Mouse (Mus musculus): ENCODE measurements around the gene Tmem104. TPM values are rescaled to one million over a fixed set of nuclear protein-coding genes. Genes with fewer than 3 reads are reported as not detected.

Tmem104 gene
- total and polyA plus RNA-seq, 2 experiments = 5.3 to 8.7 TPM

DNA sequence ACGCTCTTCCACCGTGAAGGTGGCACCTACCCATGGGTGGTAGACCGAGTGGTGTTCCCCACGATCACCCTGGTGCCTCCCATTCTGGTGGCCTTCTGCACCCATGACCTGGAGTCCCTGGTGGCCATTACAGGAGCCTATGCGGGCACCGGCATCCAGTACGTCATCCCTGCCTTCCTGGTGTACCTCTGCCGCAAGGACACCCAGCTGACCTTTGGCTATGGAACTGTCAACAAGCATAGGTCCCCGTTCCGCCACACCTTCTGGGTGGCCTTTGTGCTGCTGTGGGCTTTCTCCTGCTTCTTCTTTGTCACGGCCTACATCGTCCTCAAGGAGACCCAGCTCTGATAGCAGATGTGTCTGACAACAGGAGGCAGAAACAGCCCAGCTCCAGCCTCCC is 56.5 kb downstream of the Tmem104 start:
- no peaks in the 10 kb centered on the region for H3K79me2 ChIP-seq (ENCODE audit: control insufficient read depth, insufficient read depth, low read length)
- TF ChIP-seq POLR2A (IDR thresholded peaks at IDR 0.05; ENCODE audit: extremely low read depth, insufficient read depth, low read length) (no peak), CTCF (IDR thresholded peaks at IDR 0.05; ENCODE audit: low read depth, low read length) (0 out of 2 replicates have a peak, but pooled peaks have one; percentile 10)
- peak overlapping the region; percentile 33 for H3K9ac ChIP-seq (ENCODE audit: low read depth, low read length)
- DNase-seq (ENCODE audit: extremely low read depth, low read depth, low spot score) = peak; percentile 88
- no peaks in the 10 kb centered on the region for H3K36me3 ChIP-seq (ENCODE audit: control insufficient read depth, insufficient read depth, low read length)
- H3K4me3 ChIP-seq (ENCODE audit: insufficient read depth, low read depth, low read length) = no peak overlapping the region
- H3K4me1 ChIP-seq (ENCODE audit: control insufficient read depth, insufficient read depth, low read length) = peaks cover 15% of the 10 kb centered on the region
- WGBS = 37% methylated on average over 12 of the region's 12 CpGs
- H3K27ac ChIP-seq (replicated peaks; ENCODE audit: insufficient read depth, low read depth, low read length) = peak overlapping the region; percentile 81
- H3K27me3 ChIP-seq (ENCODE audit: control insufficient read depth, insufficient read depth, low read length) = no peaks in the 10 kb centered on the region

DNA sequence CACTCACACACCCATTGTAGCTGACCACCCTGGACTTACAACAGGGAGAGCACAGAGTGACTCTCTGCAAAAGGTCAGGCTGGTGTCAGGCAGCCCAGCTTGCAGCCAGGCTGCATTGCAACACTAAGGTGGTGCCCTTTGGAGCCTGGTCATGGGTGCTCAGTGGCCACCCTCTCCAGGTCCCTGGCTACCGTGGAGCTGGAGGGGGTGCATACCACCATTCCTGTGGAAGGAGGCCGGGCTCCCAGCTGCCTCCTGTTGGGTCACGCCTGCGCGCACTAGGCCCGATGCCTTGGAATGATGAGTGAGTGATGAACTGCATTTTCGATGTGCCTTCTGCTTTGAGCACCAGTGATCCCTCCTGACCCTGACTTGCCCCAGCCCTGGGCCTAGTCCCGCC is 57.6 kb downstream of the Tmem104 start:
- 47% methylated on average over 8 of the region's 8 CpGs for WGBS

DNA sequence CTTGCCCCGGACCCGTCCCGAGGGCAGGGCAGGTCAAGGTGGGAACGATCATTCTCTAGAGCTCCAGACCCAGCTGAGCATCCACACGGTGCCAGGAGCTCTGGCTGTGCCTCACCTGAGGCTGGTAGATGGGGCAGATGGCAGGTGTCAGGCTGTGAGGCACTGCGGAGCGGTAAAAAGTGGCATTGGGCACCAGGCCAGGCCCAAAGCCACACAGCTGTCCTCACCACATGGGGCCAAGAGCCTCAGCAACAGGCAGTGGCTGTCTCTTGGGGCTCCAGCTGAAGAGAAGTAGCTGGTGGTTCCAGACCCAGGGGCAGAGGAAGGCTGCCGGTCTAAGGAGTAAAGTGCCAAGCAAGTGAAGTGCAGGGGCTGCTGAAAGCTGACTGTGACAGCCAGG is 59.1 kb downstream of the Tmem104 start:
- Histone ChIP-seq H3K36me3 (ENCODE audit: control insufficient read depth, insufficient read depth, low read length) (no peaks in the 10 kb centered on the region), H3K4me3 (ENCODE audit: insufficient read depth, low read depth, low read length) (no peak overlapping the region), H3K79me2 (ENCODE audit: control insufficient read depth, insufficient read depth, low read length) (no peaks in the 10 kb centered on the region), H3K4me1 (ENCODE audit: control insufficient read depth, insufficient read depth, low read length) (peaks cover 20% of the 10 kb centered on the region), H3K27ac (replicated peaks; ENCODE audit: insufficient read depth, low read depth, low read length) (no peak overlapping the region), H3K27me3 (ENCODE audit: control insufficient read depth, insufficient read depth, low read length) (peaks cover 14% of the 10 kb centered on the region), H3K9ac (ENCODE audit: low read depth, low read length) (no peak overlapping the region)
- no peak for DNase-seq (ENCODE audit: extremely low read depth, low read depth, low spot score)
- no peak for TF ChIP-seq POLR2A (IDR thresholded peaks at IDR 0.05; ENCODE audit: extremely low read depth, insufficient read depth, low read length)
- no peak for TF ChIP-seq CTCF (IDR thresholded peaks at IDR 0.05; ENCODE audit: low read depth, low read length)
- 79% methylated on average over 8 of the region's 8 CpGs for WGBS

More for the DNA sequence above, 57.6 kb downstream of the Tmem104 start:
- peak; percentile 91 for DNase-seq (ENCODE audit: extremely low read depth, low read depth, low spot score)
- no peak overlapping the region for H3K4me3 ChIP-seq (ENCODE audit: insufficient read depth, low read depth, low read length)
- no peak for TF ChIP-seq POLR2A (IDR thresholded peaks at IDR 0.05; ENCODE audit: extremely low read depth, insufficient read depth, low read length)
- TF ChIP-seq CTCF (IDR thresholded peaks at IDR 0.05; ENCODE audit: low read depth, low read length) = no peak
- H3K27ac ChIP-seq (replicated peaks; ENCODE audit: insufficient read depth, low read depth, low read length) = peak overlapping the region; percentile 81
- H3K4me1 ChIP-seq (ENCODE audit: control insufficient read depth, insufficient read depth, low read length) = peaks cover 19% of the 10 kb centered on the region
- H3K9ac ChIP-seq (ENCODE audit: low read depth, low read length) = no peak overlapping the region
- peaks cover 3% of the 10 kb centered on the region for H3K27me3 ChIP-seq (ENCODE audit: control insufficient read depth, insufficient read depth, low read length)
- no peaks in the 10 kb centered on the region for H3K79me2 ChIP-seq (ENCODE audit: control insufficient read depth, insufficient read depth, low read length)
- H3K36me3 ChIP-seq (ENCODE audit: control insufficient read depth, insufficient read depth, low read length) = no peaks in the 10 kb centered on the region

DNA sequence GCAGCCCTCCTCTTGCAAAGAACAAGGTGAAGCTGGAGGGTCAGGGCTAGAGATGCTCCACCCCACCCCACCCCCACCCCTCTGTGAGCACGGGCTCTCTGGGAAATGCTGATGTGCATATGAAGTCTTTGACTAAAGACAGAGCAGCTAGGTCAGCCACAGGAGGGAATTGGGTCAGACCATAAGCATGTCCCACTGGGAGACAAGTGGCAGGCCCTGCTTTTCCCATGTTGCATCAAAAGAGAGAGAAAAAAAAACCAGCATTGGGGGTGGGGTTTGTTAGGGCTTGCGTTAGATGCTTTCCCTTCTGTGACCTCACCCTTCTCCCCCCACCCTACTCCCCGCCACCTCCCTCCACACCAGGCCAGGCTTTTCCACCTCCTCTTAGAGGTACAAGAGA is 60.0 kb downstream of the Tmem104 start:
- no peak for DNase-seq (ENCODE audit: extremely low read depth, low read depth, low spot score)
- H3K4me3 ChIP-seq (ENCODE audit: insufficient read depth, low read depth, low read length) = no peak overlapping the region
- no peaks in the 10 kb centered on the region for H3K79me2 ChIP-seq (ENCODE audit: control insufficient read depth, insufficient read depth, low read length)
- TF ChIP-seq CTCF (IDR thresholded peaks at IDR 0.05; ENCODE audit: low read depth, low read length) (no peak), POLR2A (IDR thresholded peaks at IDR 0.05; ENCODE audit: extremely low read depth, insufficient read depth, low read length) (no peak)
- no peak overlapping the region for H3K27ac ChIP-seq (replicated peaks; ENCODE audit: insufficient read depth, low read depth, low read length)
- peaks cover 20% of the 10 kb centered on the region for H3K4me1 ChIP-seq (ENCODE audit: control insufficient read depth, insufficient read depth, low read length)
- no peak overlapping the region for H3K9ac ChIP-seq (ENCODE audit: low read depth, low read length)
- H3K27me3 ChIP-seq (ENCODE audit: control insufficient read depth, insufficient read depth, low read length) = peaks cover 14% of the 10 kb centered on the region
- WGBS = 61% methylated on average over 3 of the region's 3 CpGs
- no peaks in the 10 kb centered on the region for H3K36me3 ChIP-seq (ENCODE audit: control insufficient read depth, insufficient read depth, low read length)

DNA sequence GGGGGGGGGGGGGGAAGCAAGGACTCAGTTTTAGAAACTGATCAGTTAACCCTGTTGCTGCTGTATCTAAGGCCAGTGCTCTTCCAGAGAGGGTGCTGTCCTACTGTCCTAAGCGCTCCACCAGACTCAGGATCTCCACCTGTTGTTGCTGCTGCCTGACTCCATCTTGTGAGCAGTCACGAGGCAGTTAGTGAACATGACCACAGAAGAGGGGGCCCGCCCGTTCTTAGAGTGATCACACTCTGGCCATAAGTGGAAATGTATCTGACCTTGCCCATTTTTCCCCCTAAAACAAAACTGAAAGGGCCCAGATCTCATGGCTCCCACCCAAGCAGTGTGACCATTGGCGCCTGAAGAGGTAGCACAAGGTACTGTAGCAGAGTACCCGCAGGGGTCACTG is 60.7 kb downstream of the Tmem104 start:
- TF ChIP-seq POLR2A (IDR thresholded peaks at IDR 0.05; ENCODE audit: extremely low read depth, insufficient read depth, low read length) = no peak
- peaks cover 14% of the 10 kb centered on the region for H3K27me3 ChIP-seq (ENCODE audit: control insufficient read depth, insufficient read depth, low read length)
- H3K79me2 ChIP-seq (ENCODE audit: control insufficient read depth, insufficient read depth, low read length) = no peaks in the 10 kb centered on the region
- WGBS = 83% methylated on average over 6 of the region's 6 CpGs
- no peak overlapping the region for H3K4me3 ChIP-seq (ENCODE audit: insufficient read depth, low read depth, low read length)
- no peak for DNase-seq (ENCODE audit: extremely low read depth, low read depth, low spot score)
- H3K36me3 ChIP-seq (ENCODE audit: control insufficient read depth, insufficient read depth, low read length) = no peaks in the 10 kb centered on the region
- H3K9ac ChIP-seq (ENCODE audit: low read depth, low read length) = no peak overlapping the region
- no peak overlapping the region for H3K27ac ChIP-seq (replicated peaks; ENCODE audit: insufficient read depth, low read depth, low read length)
- H3K4me1 ChIP-seq (ENCODE audit: control insufficient read depth, insufficient read depth, low read length) = peaks cover 20% of the 10 kb centered on the region

DNA sequence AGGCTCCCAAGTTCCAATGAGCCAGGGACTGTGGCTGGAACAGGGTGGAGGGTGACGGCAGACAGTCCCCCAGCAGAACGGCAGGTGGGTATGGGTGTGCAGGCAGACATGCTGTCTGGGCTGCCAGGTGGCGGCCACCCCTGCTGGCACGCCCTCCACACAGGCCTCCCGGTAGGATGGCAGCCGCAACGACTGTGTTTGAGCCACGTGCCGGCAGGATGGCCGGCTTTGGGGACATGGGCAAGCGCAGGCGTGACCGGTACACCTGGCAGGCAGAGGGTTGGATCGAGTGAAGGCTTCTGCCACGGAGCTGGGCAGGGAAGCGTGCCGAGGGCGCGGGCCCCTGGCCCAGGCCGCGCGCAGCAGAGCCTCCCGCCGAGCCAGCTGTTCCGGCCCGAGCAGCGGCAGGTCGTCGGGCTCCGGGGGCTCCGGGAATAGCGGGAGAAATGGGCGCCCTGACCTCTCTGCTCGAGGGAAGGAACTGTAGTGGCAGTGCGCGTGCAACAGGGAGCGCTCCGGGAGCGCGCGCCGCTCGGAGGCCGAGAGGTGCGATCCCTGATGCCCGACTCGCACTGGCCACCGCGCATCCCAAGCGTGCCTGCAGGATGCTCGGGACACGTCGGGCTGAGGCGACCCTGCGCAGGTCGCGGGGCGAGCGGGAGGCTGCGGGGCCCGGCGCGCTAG is 62.6 kb downstream of the Tmem104 start:
- WGBS = 6% methylated on average over 63 of the region's 63 CpGs
- TF ChIP-seq POLR2A (IDR thresholded peaks at IDR 0.05; ENCODE audit: extremely low read depth, insufficient read depth, low read length) (no peak), CTCF (IDR thresholded peaks at IDR 0.05; ENCODE audit: low read depth, low read length) (peak; percentile 66)
- Histone ChIP-seq H3K9ac (ENCODE audit: low read depth, low read length) (peak overlapping the region; percentile 47), H3K36me3 (ENCODE audit: control insufficient read depth, insufficient read depth, low read length) (no peaks in the 10 kb centered on the region), H3K79me2 (ENCODE audit: control insufficient read depth, insufficient read depth, low read length) (no peaks in the 10 kb centered on the region), H3K4me3 (ENCODE audit: insufficient read depth, low read depth, low read length) (peak overlapping the region; percentile 29; the same call in 1 of the 2 replicates), H3K4me1 (ENCODE audit: control insufficient read depth, insufficient read depth, low read length) (peaks cover 8% of the 10 kb centered on the region), H3K27ac (replicated peaks; ENCODE audit: insufficient read depth, low read depth, low read length) (no peak overlapping the region), H3K27me3 (ENCODE audit: control insufficient read depth, insufficient read depth, low read length) (peaks cover 14% of the 10 kb centered on the region)
- peak; percentile 55 for DNase-seq (ENCODE audit: extremely low read depth, low read depth, low spot score)

Measured in liver, adult 2 months (tissue).